Mouse (Mus musculus) CH12.LX (cell line): ENCODE measurements around the gene Hlcs.

Source experiments
- CTCF ChIP-seq, 2 experiments: IDR thresholded peaks in 1 of 2; conservative IDR thresholded peaks in 1 of 2; 2 replicates each; pipeline ENCODE4 v1.5.1; 2011 to 2012; ENCODE audit warnings: low read depth in 2 of 2, low read length in 2 of 2, improper control_type of control experiment in 1 of 2, inconsistent platforms in 1 of 2, mild to moderate bottlenecking in 1 of 2, moderate library complexity in 1 of 2
- JUN ChIP-seq: IDR thresholded peaks from 2 replicates; pipeline ENCODE4 v1.6.1; 2011; ENCODE audit warnings: low read depth, mild to moderate bottlenecking, low read length, improper control_type of control experiment, moderate library complexity; ENCODE audit not compliant: insufficient read depth
- MAX ChIP-seq: IDR thresholded peaks from 2 replicates; pipeline ENCODE4 v1.6.1; 2011; ENCODE audit warnings: low read length, improper control_type of control experiment
- POLR2A ChIP-seq: IDR thresholded peaks from 2 replicates; pipeline ENCODE4 v1.6.1; 2011; ENCODE audit warnings: low read depth, mild to moderate bottlenecking, improper control_type of control experiment, low read length
- POLR2AphosphoS2 ChIP-seq: IDR thresholded peaks from 2 replicates; pipeline ENCODE4 v1.6.1; 2011; ENCODE audit warnings: low read depth, low read length, improper control_type of control experiment
- SMC3 ChIP-seq: IDR thresholded peaks from 2 replicates; pipeline ENCODE4 v1.6.1; 2011; ENCODE audit warnings: low read depth, low read length, improper control_type of control experiment
- TBP ChIP-seq: conservative IDR thresholded peaks from 2 replicates; pipeline ENCODE4 v1.6.1; 2011; ENCODE audit warnings: low read depth, low read length, improper control_type of control experiment
- UBTF ChIP-seq: IDR thresholded peaks from 2 replicates; pipeline ENCODE4 v1.6.1; 2012; ENCODE audit warnings: low read depth, mild to moderate bottlenecking, inconsistent platforms, low read length, improper control_type of control experiment, moderate library complexity
- USF1 ChIP-seq: IDR thresholded peaks from 2 replicates; pipeline ENCODE4 v1.6.1; 2014; ENCODE audit warnings: low read depth, mild to moderate bottlenecking, inconsistent platforms, low read length, improper control_type of control experiment
- ZC3H11A ChIP-seq: IDR thresholded peaks from 2 replicates; pipeline ENCODE4 v1.6.1; 2012; ENCODE audit warnings: low read depth, mild to moderate bottlenecking, inconsistent platforms, low read length, improper control_type of control experiment
- ZKSCAN1 ChIP-seq: IDR thresholded peaks from 2 replicates; pipeline ENCODE4 v1.6.1; 2012; ENCODE audit warnings: low read depth, inconsistent platforms, low read length, improper control_type of control experiment, borderline replicate concordance
- ZNF384 ChIP-seq: IDR thresholded peaks from 2 replicates; pipeline ENCODE4 v1.6.1; 2012; ENCODE audit warnings: low read depth, low read length, improper control_type of control experiment, inconsistent platforms

- no peak for TF ChIP-seq CTCF (conservative IDR thresholded peaks at IDR 0.05 in 1 of 2, IDR thresholded peaks at IDR 0.05 in 1 of 2; ENCODE audit: low read depth in 2 of 2, low read length in 2 of 2)
- TF ChIP-seq SMC3, result no peak
- no peak for TF ChIP-seq POLR2AphosphoS2
- no peak for TF ChIP-seq ZKSCAN1
- TF ChIP-seq ZC3H11A, result no peak
- TF ChIP-seq ZNF384, result no peak
- TF ChIP-seq JUN, result no peak
- no peak for TF ChIP-seq TBP
- TF ChIP-seq UBTF, result no peak
- TF ChIP-seq POLR2A, result no peak
- no peak for TF ChIP-seq USF1
- no peak for TF ChIP-seq MAX
Observed at GRCm38 (mm10) chr16:94173361-94173760, 140.0 kb downstream of the Hlcs start.
